Mouse (Mus musculus) myocyte (in vitro differentiated cells): ENCODE data around the gene Hsdl1.

Source experiments
- MAX ChIP-seq: IDR thresholded peaks from one replicate; pipeline ENCODE4 v1.6.1; 2011; ENCODE audit warnings: low read depth, mild to moderate bottlenecking, control low read depth
- MYOG ChIP-seq, 3 experiments: IDR thresholded peaks; one replicate each; pipeline ENCODE4 v1.6.1; 2011; ENCODE audit warnings: control low read depth in 2 of 3, low read depth in 2 of 3, mild to moderate bottlenecking in 2 of 3; ENCODE audit not compliant: insufficient read length in 2 of 3, control insufficient read depth in 1 of 3, insufficient read depth in 1 of 3
- POLR2A ChIP-seq: IDR thresholded peaks from one replicate; pipeline ENCODE4 v1.6.1; 2011; ENCODE audit warnings: low read depth, mild to moderate bottlenecking, control low read depth, moderate library complexity; ENCODE audit not compliant: insufficient read length
- USF1 ChIP-seq: IDR thresholded peaks from one replicate; pipeline ENCODE4 v1.6.1; 2011; ENCODE audit warnings: low read depth, mild to moderate bottlenecking, control low read depth, moderate library complexity

- TF ChIP-seq POLR2A (no peak), USF1 (no peak), MAX (no peak), MYOG (IDR thresholded peaks at IDR 0.05; ENCODE audit: control insufficient read depth in 1 of 3, insufficient read depth in 1 of 3, insufficient read length in 2 of 3, low read depth in 2 of 3) (no peak)
Measured at GRCm38 (mm10) chr8:119569881-119570280, 5.1 kb downstream of the Hsdl1 start.
